Mouse (Mus musculus): ENCODE results near the gene Tppp. TPM values are rescaled to one million over a fixed set of nuclear protein-coding genes. Genes with fewer than 3 reads are reported as not detected.

Gene Tppp
- total RNA-seq, 2 experiments from 2014 or later = 325 to 339 TPM

DNA sequence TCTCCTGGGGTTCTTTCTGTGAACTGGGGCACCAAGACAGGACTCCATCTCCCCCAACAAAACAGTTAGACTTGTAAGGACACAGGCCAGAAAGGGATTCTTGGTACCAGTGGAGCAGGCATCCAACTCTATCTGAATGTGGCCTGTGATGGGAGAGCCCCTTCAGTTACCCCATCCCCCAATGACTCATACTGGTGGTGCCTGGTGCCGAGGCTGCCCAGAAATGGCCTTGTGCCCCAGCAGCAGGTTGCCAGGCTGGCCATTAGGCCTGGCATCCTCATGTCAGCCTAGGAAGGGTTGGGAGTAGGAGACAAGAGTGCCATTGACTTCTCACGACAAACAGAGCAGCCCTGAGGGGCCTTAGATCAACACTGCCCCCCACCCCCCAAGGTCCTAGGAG, 18.9 kb downstream of the Tppp start:
- Histone ChIP-seq H3K27ac (peak overlapping the region; percentile 73), H3K4me3 (no peak overlapping the region)
- no peak for TF ChIP-seq CTCF (IDR thresholded peaks at IDR 0.05)
- DNase-seq (ENCODE audit: extremely low spot score in 1 of 2, low spot score in 2 of 2) = no peak
- intact Hi-C loops (cut with DNase I) = no loop called here

DNA sequence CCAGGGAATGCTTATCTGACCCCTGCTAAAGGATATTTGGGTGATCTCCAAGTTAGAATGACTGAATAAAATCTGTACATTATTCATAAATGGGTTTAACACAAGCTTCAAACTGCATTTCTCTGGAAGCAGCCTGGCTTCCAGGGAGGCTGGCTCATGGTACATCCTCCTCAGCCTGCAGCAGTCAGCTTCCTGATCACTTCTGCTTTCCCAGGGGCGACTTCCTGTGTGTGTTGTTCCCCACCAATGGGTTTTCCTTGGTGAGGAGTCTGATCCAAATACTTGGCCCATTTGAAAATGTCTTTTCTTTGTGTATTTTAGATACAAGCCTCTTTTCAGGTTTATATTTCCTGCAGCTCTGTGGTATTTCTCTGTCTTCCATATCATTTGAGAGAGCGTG, 19.8 kb downstream of the Tppp start:
- no peak for TF ChIP-seq CTCF (IDR thresholded peaks at IDR 0.05)
- Histone ChIP-seq H3K27ac (peak overlapping the region; percentile 70), H3K4me3 (no peak overlapping the region)
- DNase-seq (ENCODE audit: extremely low spot score in 1 of 2, low spot score in 2 of 2) = no peak
- intact Hi-C loops (cut with DNase I) = no loop called here

DNA sequence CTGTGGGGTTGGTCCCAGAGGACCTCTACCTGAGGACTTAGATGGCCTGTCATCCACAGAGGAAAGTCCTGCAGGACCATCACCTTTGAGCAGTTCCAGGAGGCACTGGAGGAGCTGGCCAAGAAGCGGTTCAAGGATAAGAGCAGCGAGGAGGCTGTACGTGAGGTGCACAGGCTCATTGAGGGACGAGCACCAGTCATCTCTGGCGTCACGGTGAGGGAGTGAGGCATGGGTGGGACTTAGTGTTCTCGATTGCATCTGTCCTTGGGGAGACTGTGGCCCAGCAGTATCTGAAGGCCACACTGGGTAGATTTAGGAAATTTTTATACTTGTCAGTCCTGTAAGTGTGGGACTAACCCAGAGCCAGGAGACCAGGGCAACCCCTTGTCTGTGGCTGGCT, 21.5 kb downstream of the Tppp start:
- intact Hi-C loops (cut with DNase I) = no loop called here
- no peak for TF ChIP-seq CTCF (IDR thresholded peaks at IDR 0.05)
- Histone ChIP-seq H3K27ac (peak overlapping the region; percentile 70; the same call in 1 of the 2 replicates), H3K4me3 (no peak overlapping the region)
- DNase-seq (ENCODE audit: extremely low spot score in 1 of 2, low spot score in 2 of 2) = no peak

DNA sequence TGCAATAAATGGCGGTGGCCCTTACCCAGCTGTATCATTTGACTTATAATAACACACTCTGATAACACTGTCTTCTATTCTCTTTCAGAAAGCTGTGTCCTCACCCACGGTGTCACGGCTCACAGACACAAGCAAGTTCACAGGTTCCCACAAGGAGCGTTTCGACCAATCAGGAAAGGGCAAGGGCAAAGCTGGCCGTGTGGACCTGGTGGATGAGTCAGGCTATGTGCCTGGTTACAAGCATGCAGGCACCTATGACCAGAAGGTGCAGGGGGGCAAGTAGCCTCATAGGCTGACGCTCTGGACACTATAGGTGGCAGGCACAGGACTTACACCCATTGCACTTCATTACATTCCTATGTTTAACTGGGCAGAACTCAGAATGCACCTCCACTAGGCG, 21.9 kb downstream of the Tppp start:
- no peak for TF ChIP-seq CTCF (IDR thresholded peaks at IDR 0.05)
- intact Hi-C loops (cut with DNase I) = no loop called here
- DNase-seq (ENCODE audit: extremely low spot score in 1 of 2, low spot score in 2 of 2) = no peak
- no peak overlapping the region for H3K4me3 ChIP-seq
- H3K27ac ChIP-seq = peak overlapping the region; percentile 11; the same call in 1 of the 2 replicates

DNA sequence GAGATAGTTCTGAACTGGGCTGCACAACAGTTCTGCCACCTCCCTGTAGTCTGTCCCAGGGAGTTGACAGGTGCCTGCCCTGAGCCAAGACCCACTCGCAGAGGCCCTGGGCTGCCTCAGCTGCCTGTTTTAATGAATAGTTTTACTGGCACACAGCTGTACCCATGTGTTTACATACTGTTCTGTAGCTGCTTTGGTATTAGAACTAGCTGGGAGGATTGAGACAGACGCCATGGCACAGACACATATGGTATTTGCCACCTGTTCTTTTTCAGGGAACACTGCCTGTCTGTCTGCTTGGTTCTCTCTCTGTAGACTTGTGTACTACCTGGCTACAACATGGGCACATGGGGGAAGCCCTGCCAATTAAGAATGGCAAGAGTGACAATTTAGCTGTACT, 25.5 kb downstream of the Tppp start:
- intact Hi-C loops (cut with DNase I) = no loop called here
- no peak overlapping the region for H3K27ac ChIP-seq
- TF ChIP-seq CTCF (IDR thresholded peaks at IDR 0.05) = no peak
- no peak overlapping the region for H3K4me3 ChIP-seq
- DNase-seq (ENCODE audit: extremely low spot score in 1 of 2, low spot score in 2 of 2) = no peak

DNA sequence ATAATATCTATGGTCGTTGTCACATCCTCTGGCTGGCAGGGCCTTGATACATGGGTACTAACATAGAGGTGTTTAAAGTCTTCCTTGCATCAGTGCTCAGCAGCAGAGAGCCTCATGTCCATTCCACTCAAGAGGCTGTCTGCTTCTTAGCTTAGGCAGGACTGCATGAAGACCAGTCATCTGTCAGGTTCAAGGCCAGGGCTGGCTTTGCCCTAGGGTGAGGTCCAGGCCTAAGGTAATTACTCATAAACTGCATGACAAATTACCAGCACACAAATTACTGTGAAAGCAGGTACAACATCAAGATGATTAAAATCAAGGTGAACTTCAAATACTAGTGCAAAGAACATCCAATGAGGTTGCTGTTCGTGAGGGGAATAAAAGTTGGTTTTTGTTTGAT, 26.6 kb downstream of the Tppp start:
- Histone ChIP-seq H3K4me3 (no peak overlapping the region), H3K27ac (no peak overlapping the region)
- no peak for DNase-seq (ENCODE audit: extremely low spot score in 1 of 2, low spot score in 2 of 2)
- TF ChIP-seq CTCF (IDR thresholded peaks at IDR 0.05) = no peak
- intact Hi-C loops (cut with DNase I) = no loop called here

DNA sequence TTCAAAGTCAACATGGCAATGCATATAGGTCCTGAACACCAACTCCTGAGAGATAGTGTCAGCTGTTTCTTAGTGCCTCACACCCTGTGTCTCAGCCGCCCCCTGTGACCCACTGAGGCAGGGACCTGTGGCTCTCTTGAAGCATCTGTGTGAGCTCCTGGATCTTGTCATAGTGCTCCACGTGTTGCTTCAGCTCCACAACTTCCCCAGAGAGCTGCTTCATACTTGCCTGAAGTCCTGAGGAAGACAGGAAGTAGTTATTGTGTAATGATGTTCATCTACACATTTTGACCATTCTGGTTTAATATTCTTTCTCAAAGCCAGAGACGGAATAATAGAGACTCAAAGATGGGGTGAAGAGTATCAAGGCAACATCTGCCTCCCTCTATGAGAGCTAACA, 30.7 kb downstream of the Tppp start:
- DNase-seq (ENCODE audit: extremely low spot score in 1 of 2, low spot score in 2 of 2) = no peak
- intact Hi-C loops (cut with DNase I) = no loop called here
- TF ChIP-seq CTCF (IDR thresholded peaks at IDR 0.05) = no peak
- Histone ChIP-seq H3K27ac (no peak overlapping the region), H3K4me3 (no peak overlapping the region)

DNA sequence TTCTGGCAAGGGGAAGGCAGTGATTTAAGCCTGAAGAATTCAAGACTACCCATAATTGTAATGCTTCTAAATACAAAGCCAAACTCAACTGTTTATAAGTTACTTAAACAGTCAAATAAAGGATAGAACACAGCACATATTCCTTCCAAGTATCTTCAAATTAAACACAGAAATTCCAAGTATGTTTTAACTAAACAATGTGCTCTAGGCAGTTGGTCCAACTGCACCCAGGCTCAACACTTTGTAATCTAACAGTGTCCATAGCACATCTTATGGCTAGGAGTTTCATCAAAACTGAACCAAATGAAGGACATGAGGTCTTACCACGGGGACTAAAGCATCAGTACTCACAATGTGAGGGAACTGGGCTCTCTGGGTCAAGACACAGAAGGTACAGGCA, 47.0 kb downstream of the Tppp start:
- intact Hi-C loops (cut with DNase I) = no loop called here
- Histone ChIP-seq H3K4me3 (no peak overlapping the region), H3K27ac (no peak overlapping the region)
- TF ChIP-seq CTCF (IDR thresholded peaks at IDR 0.05) = no peak
- no peak for DNase-seq (ENCODE audit: extremely low spot score in 1 of 2, low spot score in 2 of 2)

DNA sequence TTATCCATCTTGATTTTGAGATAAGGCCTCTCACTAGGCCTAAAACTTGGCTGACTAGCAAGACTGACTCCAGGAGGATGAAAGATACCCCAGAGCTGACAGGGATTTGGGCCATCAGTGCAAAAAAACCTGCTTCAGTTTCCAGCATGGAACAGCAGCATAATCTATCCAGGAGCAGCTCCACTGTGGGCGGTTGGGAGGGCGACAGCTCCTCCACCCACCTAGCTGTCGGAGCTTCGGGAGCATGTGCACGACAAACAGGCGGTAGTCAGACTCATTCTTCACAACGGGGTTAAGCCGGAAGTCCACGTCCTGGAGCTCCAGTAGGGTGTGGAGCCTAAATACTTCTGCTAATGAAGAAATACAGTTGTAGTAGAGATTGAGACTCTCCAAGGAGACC, 48.9 kb downstream of the Tppp start:
- DNase-seq (ENCODE audit: extremely low spot score in 1 of 2, low spot score in 2 of 2) = peak in 1 of 2 experiments; percentile 18
- H3K27ac ChIP-seq = no peak overlapping the region
- intact Hi-C loops (cut with DNase I) = no loop called here
- no peak for TF ChIP-seq CTCF (IDR thresholded peaks at IDR 0.05)
- no peak overlapping the region for H3K4me3 ChIP-seq

DNA sequence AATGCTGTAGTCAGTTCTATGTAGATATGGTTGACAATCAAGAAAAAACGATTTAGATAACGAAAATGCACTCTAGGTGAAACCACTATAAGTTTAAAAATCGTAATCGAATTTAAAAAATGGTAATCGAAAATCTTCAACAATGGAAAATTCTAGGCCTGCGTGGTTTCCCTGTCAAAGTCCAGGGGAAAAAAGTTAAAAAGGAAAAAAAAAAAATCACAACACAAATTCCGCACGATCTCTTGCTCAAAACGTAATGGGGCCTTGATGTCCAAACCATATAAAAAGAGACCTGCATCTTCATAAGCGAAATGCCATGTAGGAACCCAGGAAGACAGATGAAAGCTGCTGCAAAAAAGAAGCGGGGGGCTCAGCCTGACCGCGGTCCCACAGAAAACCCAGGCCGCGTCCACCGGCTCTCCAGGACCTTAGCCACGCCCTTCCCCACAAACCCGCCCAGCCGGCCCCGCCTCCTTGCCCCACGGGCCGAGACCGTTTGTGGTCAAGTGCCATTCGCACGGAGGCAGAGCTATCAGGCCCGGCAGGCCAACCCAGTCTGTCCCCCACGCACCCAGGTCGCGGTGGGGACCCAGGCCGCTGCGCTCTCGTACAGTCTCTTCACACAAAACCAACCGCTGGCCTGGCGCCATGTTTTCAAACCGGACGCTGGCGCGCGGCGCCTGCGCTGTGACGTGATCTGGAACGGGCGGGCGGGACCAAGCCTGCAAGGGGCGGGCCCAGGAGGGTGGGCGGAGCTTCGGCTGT, 52.6 kb downstream of the Tppp start, which contains the start of gene Cep72:
Cep72 (minus strand) TSS at position 687 of the 765 bp plus-strand sequence.
- peak; percentile 81 to 87 for DNase-seq (ENCODE audit: extremely low spot score in 1 of 2, low spot score in 2 of 2)
- TF ChIP-seq CTCF (IDR thresholded peaks at IDR 0.05) = no peak
- Histone ChIP-seq H3K4me3 (peak within 1 kb of the TSS; percentile 65), H3K27ac (peak within 1 kb of the TSS; percentile 71)
- intact Hi-C loops (cut with DNase I) = no loop called here

DNA sequence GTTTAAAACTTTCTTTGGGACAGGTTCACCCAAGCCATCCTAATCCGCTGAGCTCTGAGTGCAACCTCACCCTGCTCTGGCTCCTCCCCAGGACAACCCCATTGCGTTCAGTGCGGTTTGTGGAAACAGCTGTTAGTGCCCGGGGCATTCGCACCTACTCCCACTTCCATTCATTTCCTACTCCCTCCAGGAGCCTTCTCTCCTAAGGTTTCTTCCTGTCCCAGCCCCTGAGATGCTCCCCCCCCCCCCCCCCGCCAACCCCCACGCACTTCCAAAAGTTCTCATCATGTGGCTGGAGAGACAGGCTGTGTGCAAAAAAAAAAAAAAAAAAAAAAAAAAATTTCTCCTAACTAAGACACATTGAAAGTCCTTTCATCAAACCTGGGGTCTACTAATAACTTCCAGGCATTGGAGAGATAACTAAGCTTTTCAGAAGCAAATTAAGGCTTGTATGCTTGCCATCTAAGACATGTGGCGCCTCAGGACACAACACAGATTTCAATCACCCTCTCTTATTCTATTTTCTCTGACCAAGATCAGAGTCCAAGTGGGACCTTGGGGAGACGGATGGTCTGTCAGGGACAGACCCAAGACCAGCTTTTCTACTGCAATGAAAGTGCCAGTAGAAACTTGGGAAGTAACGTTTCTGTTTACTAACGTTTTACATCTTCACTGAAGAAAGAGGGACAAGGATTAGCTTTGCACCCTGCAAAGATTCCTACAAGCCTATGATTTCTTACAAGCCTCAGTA, 53.3 kb downstream of the Tppp start:
- intact Hi-C loops (cut with DNase I) = no loop called here
- H3K27ac ChIP-seq = no peak overlapping the region
- peak overlapping the region; percentile 65 for H3K4me3 ChIP-seq
- no peak for DNase-seq (ENCODE audit: extremely low spot score in 1 of 2, low spot score in 2 of 2)
- TF ChIP-seq CTCF (IDR thresholded peaks at IDR 0.05) = no peak

DNA sequence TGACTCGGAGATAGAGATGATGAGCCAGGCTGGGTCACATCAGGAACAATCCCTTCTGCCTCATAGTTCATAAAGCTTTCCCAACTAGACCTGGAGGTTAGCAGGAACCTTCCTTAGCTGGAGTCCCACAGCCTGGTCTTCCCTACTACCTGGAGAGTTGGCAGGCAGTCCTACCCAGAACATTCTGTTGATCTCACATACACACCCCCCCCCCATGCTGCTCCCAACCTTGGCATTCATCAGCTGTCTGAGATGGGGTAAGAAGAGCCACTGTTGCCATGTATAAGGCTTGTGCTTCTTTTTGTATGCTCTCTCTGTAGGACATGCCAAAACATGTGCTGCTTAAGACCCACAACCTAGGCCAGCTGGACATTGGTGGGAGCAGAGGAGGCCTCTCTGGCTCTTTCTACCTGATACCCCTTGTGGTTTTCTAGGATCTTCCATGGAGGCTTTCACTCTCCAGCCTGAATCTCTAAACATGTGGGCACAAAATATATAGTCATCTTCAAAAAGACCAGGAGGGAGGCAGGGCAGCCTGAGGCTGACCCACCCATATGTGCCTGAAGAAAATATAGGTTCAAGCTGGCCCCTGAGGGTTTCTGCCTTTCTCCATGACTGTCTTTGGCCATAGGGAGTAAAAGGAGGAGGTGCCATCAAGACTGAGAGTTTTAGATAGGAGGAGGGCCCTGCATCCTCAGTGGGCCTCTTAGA, 54.3 kb downstream of the Tppp start:
- no peak overlapping the region for H3K4me3 ChIP-seq
- intact Hi-C loops (cut with DNase I) = no loop called here

More for the DNA sequence above, 54.3 kb downstream of the Tppp start:
- TF ChIP-seq CTCF (IDR thresholded peaks at IDR 0.05) = no peak
- H3K27ac ChIP-seq = no peak overlapping the region
- DNase-seq (ENCODE audit: extremely low spot score in 1 of 2, low spot score in 2 of 2) = no peak

Data from left cerebral cortex, adult 2 months (tissue).